Mouse (Mus musculus) kidney, adult 8-10 months (tissue): ENCODE results near the gene Mrrf.

ENCODE experiments used
- DNase-seq, 2 experiments: peaks; one replicate each; pipeline ENCODE4 v3.0.0; 2022

The Mrrf gene

GRCm38 (mm10) chr2:36234526-36235368 lies 98.6 kb downstream of the Mrrf start:
- DNase-seq: no peak

DNA sequence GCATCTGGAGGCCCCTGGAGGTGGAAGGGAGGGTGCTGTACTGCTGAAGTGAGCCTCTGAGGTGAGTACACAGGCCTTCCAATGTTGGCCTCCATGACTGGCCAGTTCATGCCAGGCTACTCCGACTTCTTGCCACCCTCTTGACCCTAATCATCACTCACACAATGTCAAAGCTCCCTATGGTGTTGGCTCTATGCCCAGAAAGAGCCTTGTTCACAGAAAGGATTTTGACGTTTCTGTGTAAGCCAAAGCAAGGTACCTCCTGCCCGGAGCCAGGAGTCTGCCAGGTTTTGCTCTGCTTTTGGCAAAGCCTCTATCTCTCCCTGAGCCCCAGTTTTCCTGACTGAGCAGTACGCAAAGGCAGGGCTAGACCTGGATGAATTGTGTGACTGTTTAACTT lies 99.7 kb downstream of the Mrrf start:
- DNase-seq: peak in 1 of 2 experiments; percentile 54

- DNase-seq: no peak
Observed at GRCm38 (mm10) chr2:36236889-36237288, 100.7 kb downstream of the Mrrf start.

DNA sequence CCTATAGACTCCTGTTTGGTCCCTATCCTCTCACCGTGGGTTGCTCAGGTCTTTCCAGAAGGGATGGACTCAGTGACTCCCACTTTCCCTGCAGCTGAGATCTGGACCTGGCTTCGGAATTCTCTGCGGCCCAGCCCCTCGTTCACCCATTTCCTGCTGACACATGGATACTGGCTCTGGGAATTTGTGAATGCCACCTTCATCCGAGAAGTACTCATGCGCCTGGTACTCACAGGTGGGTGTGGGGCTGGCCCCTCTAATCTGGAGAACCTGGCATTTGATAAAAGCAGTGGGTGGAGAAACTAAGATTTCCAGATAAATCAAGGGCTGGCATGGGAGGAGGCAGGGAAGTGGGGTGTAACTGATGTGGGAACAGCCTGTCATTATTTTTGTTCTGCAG lies 101.4 kb downstream of the Mrrf start:
- no peak for DNase-seq

DNA sequence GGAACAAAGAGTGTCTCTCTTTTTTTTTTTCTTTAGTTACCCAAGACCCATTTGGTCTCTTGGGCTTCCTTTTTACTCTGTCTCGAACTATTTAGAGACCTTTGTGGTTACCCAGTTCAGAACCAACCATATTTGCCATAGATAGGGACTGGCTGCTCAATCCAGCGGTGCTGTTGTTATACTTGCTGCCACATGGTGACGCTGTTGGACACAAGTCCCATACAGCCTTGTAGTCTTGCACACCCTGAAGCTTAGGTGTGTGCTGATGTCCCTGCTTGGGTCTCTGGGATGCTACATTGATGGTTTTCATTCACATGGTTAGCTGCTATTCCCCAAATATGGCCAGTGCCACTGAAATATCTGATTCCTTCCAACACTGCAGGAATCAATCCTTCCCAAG lies 102.3 kb downstream of the Mrrf start:
- no peak for DNase-seq

DNA sequence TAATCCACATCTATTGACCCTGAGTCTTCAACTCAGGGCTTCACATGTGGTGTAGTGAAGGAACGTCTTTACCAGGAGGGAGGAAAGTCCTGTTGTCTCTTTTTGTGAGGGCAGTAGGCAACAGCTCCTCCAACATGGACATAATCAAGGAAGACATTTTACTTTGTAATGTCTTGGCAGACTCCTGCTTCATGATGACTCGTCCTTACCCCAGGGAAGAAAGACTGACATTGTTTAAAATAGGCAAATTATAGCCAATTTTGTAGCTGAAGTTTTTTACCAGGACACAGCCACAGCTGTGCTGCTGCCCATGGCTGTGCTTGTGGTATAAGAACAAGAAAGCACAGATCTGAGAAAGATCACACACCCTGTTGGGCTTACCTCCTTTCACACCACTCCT lies 102.8 kb downstream of the Mrrf start:
- no peak for DNase-seq
